Mouse (Mus musculus) limb, embryonic 15.5 days (tissue): Measurements from ENCODE around the gene Vars. TPM values are rescaled to one million over a fixed set of nuclear protein-coding genes. Genes with fewer than 3 reads are reported as not detected.

Experiments
- ATAC-seq: fragments of 200-750 bp; cut with Nextera tagmentation; 2 replicates; pipeline ENCODE4 v1.8.0; 2017; ENCODE audit warnings: low read depth, moderate TSS enrichment; ENCODE audit not compliant: insufficient number of reproducible peaks, low FRiP score, low TSS enrichment
- H3K27ac ChIP-seq: fragments of 300-500 bp; sonication (generic); 2 replicates; pipeline ENCODE4 v1.5.1; 2015; ENCODE audit warnings: moderate library complexity, mild to moderate bottlenecking, inconsistent platforms
- H3K27me3 ChIP-seq: fragments of 300-500 bp; sonication (generic); 2 replicates; pipeline ENCODE4 v1.6.1; 2015; ENCODE audit warnings: inconsistent platforms
- H3K36me3 ChIP-seq: fragments of 300-500 bp; sonication (generic); 2 replicates; pipeline ENCODE4 v1.6.1; 2015; ENCODE audit warnings: inconsistent platforms
- H3K4me1 ChIP-seq: fragments of 300-500 bp; sonication (generic); 2 replicates; pipeline ENCODE4 v1.6.1; 2015; ENCODE audit warnings: inconsistent platforms
- H3K4me2 ChIP-seq: fragments of 300-500 bp; sonication (generic); 2 replicates; pipeline ENCODE4 v1.6.1; 2015; ENCODE audit warnings: mild to moderate bottlenecking, inconsistent platforms
- H3K4me3 ChIP-seq: fragments of 300-500 bp; sonication (generic); 2 replicates; pipeline ENCODE4 v1.5.1; 2015; ENCODE audit warnings: mild to moderate bottlenecking, inconsistent platforms
- H3K9ac ChIP-seq: fragments of 300-500 bp; sonication (generic); 2 replicates; pipeline ENCODE4 v1.6.1; 2015; ENCODE audit warnings: inconsistent platforms
- H3K9me3 ChIP-seq: fragments of 300-500 bp; sonication (generic); 2 replicates; pipeline ENCODE4 v1.6.1; 2016; ENCODE audit warnings: inconsistent platforms
- WGBS: fragments of 180-500 bp; shearing (Covaris S2); methylation state at CpG from one replicate; pipeline ENCODE4 v1.1.7; 2015; 5-methylcytosine and 5-hydroxymethylcytosine counted together
- polyA plus RNA-seq: library from polyadenylated mRNA; unstranded; fragments of >200 nt; fragmentation: Nextera tagmentation; extraction: Ambion mirVana; gene quantifications from 2 replicates; pipeline ENCODE4 v1.2.1, GENCODE M21; 2015

The Vars gene
- polyA plus RNA-seq, 1 experiment from 2014 or later = 95.1 TPM

- Histone ChIP-seq H3K4me2 (peak within 1 kb of the TSS; percentile 84), H3K9me3 (no peaks in the 10 kb centered on the region), H3K4me3 (peak within 1 kb of the TSS; percentile 68), H3K9ac (peak within 1 kb of the TSS; percentile 70), H3K27ac (peak within 1 kb of the TSS; percentile 95), H3K36me3 (peaks cover 57% of the 10 kb centered on the region), H3K27me3 (peaks cover 5% of the 10 kb centered on the region; the same call in 1 of the 2 replicates), H3K4me1 (peaks cover 28% of the 10 kb centered on the region)
- WGBS = under 1% methylated on average over 57 of the region's 57 CpGs
- peak; percentile 89 for ATAC-seq
Observed at GRCm38 (mm10) chr17:35058911-35059892, 58.4 kb downstream of the Vars start, which contains the start of gene Ddah2. Gene Ddah2, plus strand, starts transcription at chr17:35059035.

GRCm38 (mm10) chr17:35060071-35060470, 59.3 kb downstream of the Vars start:
- peaks cover 12% of the 10 kb centered on the region for H3K27me3 ChIP-seq
- peaks cover 52% of the 10 kb centered on the region for H3K36me3 ChIP-seq
- H3K9me3 ChIP-seq = no peaks in the 10 kb centered on the region
- peaks cover 36% of the 10 kb centered on the region for H3K4me1 ChIP-seq
- H3K9ac ChIP-seq = peak overlapping the region; percentile 70
- peak overlapping the region; percentile 84 for H3K4me2 ChIP-seq
- ATAC-seq = no peak
- peak overlapping the region; percentile 95 for H3K27ac ChIP-seq
- WGBS = 20% methylated on average over 14 of the region's 14 CpGs
- H3K4me3 ChIP-seq = peak overlapping the region; percentile 68

- H3K27me3 ChIP-seq = peaks cover 20% of the 10 kb centered on the region
- WGBS = 62% methylated on average over 22 of the region's 22 CpGs
- peak overlapping the region; percentile 95; the same call in 1 of the 2 replicates for H3K27ac ChIP-seq
- ATAC-seq = no peak
- peak overlapping the region; percentile 70; the same call in 1 of the 2 replicates for H3K9ac ChIP-seq
- peaks cover 44% of the 10 kb centered on the region for H3K36me3 ChIP-seq
- peaks cover 43% of the 10 kb centered on the region for H3K4me1 ChIP-seq
- H3K4me2 ChIP-seq = peak overlapping the region; percentile 84
- H3K4me3 ChIP-seq = peak overlapping the region; percentile 68
- H3K9me3 ChIP-seq = no peaks in the 10 kb centered on the region
Observed at GRCm38 (mm10) chr17:35060737-35061297, 60.0 kb downstream of the Vars start.

GRCm38 (mm10) chr17:35061299-35061698, 60.5 kb downstream of the Vars start:
- Histone ChIP-seq H3K4me1 (peaks cover 43% of the 10 kb centered on the region), H3K9me3 (no peaks in the 10 kb centered on the region), H3K27me3 (peaks cover 25% of the 10 kb centered on the region), H3K4me2 (no peak overlapping the region), H3K4me3 (0 out of 2 replicates have a peak overlapping the region, but pooled peaks have one; percentile 68), H3K9ac (no peak overlapping the region), H3K27ac (no peak overlapping the region; the same call in 1 of the 2 replicates), H3K36me3 (peaks cover 39% of the 10 kb centered on the region)
- ATAC-seq = no peak
- WGBS = 75% methylated on average over 8 of the region's 8 CpGs

GRCm38 (mm10) chr17:35063466-35063865, 62.7 kb downstream of the Vars start:
- Histone ChIP-seq H3K4me1 (peaks cover 40% of the 10 kb centered on the region), H3K27ac (no peak overlapping the region), H3K27me3 (peaks cover 45% of the 10 kb centered on the region), H3K9ac (no peak overlapping the region), H3K36me3 (peaks cover 22% of the 10 kb centered on the region), H3K4me2 (no peak overlapping the region), H3K9me3 (no peaks in the 10 kb centered on the region), H3K4me3 (no peak overlapping the region)
- ATAC-seq = no peak
- WGBS = 92% methylated on average over 3 of the region's 3 CpGs

- peak overlapping the region; percentile 31; the same call in 1 of the 2 replicates for H3K4me3 ChIP-seq
- H3K27me3 ChIP-seq = peaks cover 51% of the 10 kb centered on the region
- H3K4me1 ChIP-seq = peaks cover 35% of the 10 kb centered on the region
- H3K9me3 ChIP-seq = no peaks in the 10 kb centered on the region
- no peak overlapping the region for H3K9ac ChIP-seq
- ATAC-seq = no peak
- peak overlapping the region; percentile 61 for H3K27ac ChIP-seq
- peak overlapping the region; percentile 42 for H3K4me2 ChIP-seq
- peaks cover 22% of the 10 kb centered on the region for H3K36me3 ChIP-seq
- 28% methylated on average over 10 of the region's 10 CpGs for WGBS
Observed at GRCm38 (mm10) chr17:35064378-35064877, 63.6 kb downstream of the Vars start.

GRCm38 (mm10) chr17:35064951-35065947, 64.5 kb downstream of the Vars start, which contains the start of gene Ly6g6c:
Gene Ly6g6c, plus strand, starts transcription at chr17:35065388.
- WGBS = 3% methylated on average over 48 of the region's 48 CpGs
- Histone ChIP-seq H3K4me3 (peak within 1 kb of the TSS; percentile 31), H3K9me3 (no peaks in the 10 kb centered on the region), H3K4me2 (peak within 1 kb of the TSS; percentile 42), H3K27ac (peak within 1 kb of the TSS; percentile 61), H3K9ac (no peak within 1 kb of the TSS), H3K4me1 (peaks cover 29% of the 10 kb centered on the region), H3K36me3 (peaks cover 22% of the 10 kb centered on the region), H3K27me3 (peaks cover 52% of the 10 kb centered on the region)
- peak; percentile 42; the same call in 1 of the 2 replicates for ATAC-seq

Other genes starting within 250 kb of the Vars start
- gene Cyp21a1, start 196.4 kb upstream of the Vars start, polyA plus RNA-seq = 0.12 and 0.25 TPM in 2 replicates
- 26.1 and 29.3 TPM in 2 replicates for gene Stk19, start 164.0 kb upstream of the Vars start, polyA plus RNA-seq
- 62.1 and 65.8 TPM in 2 replicates for gene Dxo, start 164.0 kb upstream of the Vars start, polyA plus RNA-seq
- gene Skiv2l, start 150.8 kb upstream of the Vars start, polyA plus RNA-seq = 47.2 and 47.4 TPM in 2 replicates
- gene Nelfe, start 150.6 kb upstream of the Vars start, polyA plus RNA-seq = 90.1 and 96.4 TPM in 2 replicates
- 2.8 and 3.6 TPM in 2 replicates for gene Cfb, start 138.5 kb upstream of the Vars start, polyA plus RNA-seq
- 1.7 and 2.8 TPM in 2 replicates for gene Zbtb12, start 121.5 kb upstream of the Vars start, polyA plus RNA-seq
- gene Gm20547, start 118.9 kb upstream of the Vars start, polyA plus RNA-seq = not detected in 2 replicates
- 4.6 and 5.2 TPM in 2 replicates for gene C2, start 102.7 kb upstream of the Vars start, polyA plus RNA-seq
- gene Ehmt2, start 102.5 kb upstream of the Vars start, polyA plus RNA-seq = 64.6 and 78.1 TPM in 2 replicates
- 0.17 TPM in 1 of 2 replicates, not detected in the other for gene Slc44a4, start 86.5 kb upstream of the Vars start, polyA plus RNA-seq
- 20.1 and 20.5 TPM in 2 replicates for gene Neu1, start 69.7 kb upstream of the Vars start, polyA plus RNA-seq
- gene Hspa1b, start 41.7 kb upstream of the Vars start, polyA plus RNA-seq = 3.3 and 3.6 TPM in 2 replicates
- not detected in 2 replicates for gene Gm20481, start 31.1 kb upstream of the Vars start, polyA plus RNA-seq
- gene Hspa1a, start 28.8 kb upstream of the Vars start, polyA plus RNA-seq = 31.7 and 32.0 TPM in 2 replicates
- gene Hspa1l, start 28.3 kb upstream of the Vars start, polyA plus RNA-seq = 0.46 and 0.65 TPM in 2 replicates
- gene Lsm2, start 19.1 kb upstream of the Vars start, polyA plus RNA-seq = 143 and 159 TPM in 2 replicates
- gene Vwa7, start 15.6 kb downstream of the Vars start, polyA plus RNA-seq = 0.18 and 0.20 TPM in 2 replicates
- 8.9 and 9.4 TPM in 2 replicates for gene Sapcd1, start 27.0 kb downstream of the Vars start, polyA plus RNA-seq
- 3.0 and 3.5 TPM in 2 replicates for gene Msh5, start 45.8 kb downstream of the Vars start, polyA plus RNA-seq
- gene Clic1, start 49.0 kb downstream of the Vars start, polyA plus RNA-seq = 351 and 363 TPM in 2 replicates
- gene Ddah2, start 58.0 kb downstream of the Vars start, polyA plus RNA-seq = 321 and 336 TPM in 2 replicates
- gene Ly6g6c, start 64.4 kb downstream of the Vars start, polyA plus RNA-seq = 181 and 203 TPM in 2 replicates
- gene Mpig6b, start 65.2 kb downstream of the Vars start, polyA plus RNA-seq = 1.0 and 1.4 TPM in 2 replicates
- 50.6 and 53.7 TPM in 2 replicates for gene Ly6g6e, start 75.9 kb downstream of the Vars start, polyA plus RNA-seq
- 1.1 and 2.4 TPM in 2 replicates for gene Ly6g6d, start 77.1 kb downstream of the Vars start, polyA plus RNA-seq
- 0.13 and 0.20 TPM in 2 replicates for gene Ly6g6f, start 84.6 kb downstream of the Vars start, polyA plus RNA-seq
- 101 and 112 TPM in 2 replicates for gene Abhd16a, start 88.3 kb downstream of the Vars start, polyA plus RNA-seq
- not detected in 2 replicates for gene Ly6g5c, start 107.3 kb downstream of the Vars start, polyA plus RNA-seq
- gene Ly6g5b, start 114.4 kb downstream of the Vars start, polyA plus RNA-seq = 0.78 and 0.99 TPM in 2 replicates
- gene Gpank1, start 120.5 kb downstream of the Vars start, polyA plus RNA-seq = 16.8 and 17.4 TPM in 2 replicates
- gene Csnk2b, start 121.1 kb downstream of the Vars start, polyA plus RNA-seq = 293 and 297 TPM in 2 replicates
- 10.5 and 11.2 TPM in 2 replicates for gene D17H6S53E, start 125.4 kb downstream of the Vars start, polyA plus RNA-seq
- 0.52 and 2.0 TPM in 2 replicates for gene Apom, start 131.1 kb downstream of the Vars start, polyA plus RNA-seq
- gene Bag6, start 134.2 kb downstream of the Vars start, polyA plus RNA-seq = 49.6 and 51.8 TPM in 2 replicates
- gene Prrc2a, start 163.9 kb downstream of the Vars start, polyA plus RNA-seq = 142 and 147 TPM in 2 replicates
- gene Aif1, start 175.1 kb downstream of the Vars start, polyA plus RNA-seq = 14.6 and 18.6 TPM in 2 replicates
- 25.8 and 27.5 TPM in 2 replicates for gene Lst1, start 187.5 kb downstream of the Vars start, polyA plus RNA-seq
- 1.0 and 1.2 TPM in 2 replicates for gene Ltb, start 193.5 kb downstream of the Vars start, polyA plus RNA-seq
- 0.64 and 0.82 TPM in 2 replicates for gene Tnf, start 201.0 kb downstream of the Vars start, polyA plus RNA-seq
- 0.37 TPM in 1 of 2 replicates, not detected in the other for gene Lta, start 204.4 kb downstream of the Vars start, polyA plus RNA-seq
- 0.41 and 0.77 TPM in 2 replicates for gene Gm16181, start 219.8 kb downstream of the Vars start, polyA plus RNA-seq
- 3.7 and 3.8 TPM in 2 replicates for gene Atp6v1g2, start 232.7 kb downstream of the Vars start, polyA plus RNA-seq
- 11.2 and 11.8 TPM in 2 replicates for gene Nfkbil1, start 234.8 kb downstream of the Vars start, polyA plus RNA-seq
- gene Ddx39b, start 240.8 kb downstream of the Vars start, polyA plus RNA-seq = 401 and 418 TPM in 2 replicates